Mouse (Mus musculus): Measurements from ENCODE around the gene Ctps2. TPM values are rescaled to one million over a fixed set of nuclear protein-coding genes. Genes with fewer than 3 reads are reported as not detected.
A peak's percentile ranks its signal among the peaks of the same experiment; 100 is the strongest.

The Ctps2 gene
- total and polyA plus RNA-seq, 3 experiments: 22.3 to 26.4 (median 23.3) TPM

DNA sequence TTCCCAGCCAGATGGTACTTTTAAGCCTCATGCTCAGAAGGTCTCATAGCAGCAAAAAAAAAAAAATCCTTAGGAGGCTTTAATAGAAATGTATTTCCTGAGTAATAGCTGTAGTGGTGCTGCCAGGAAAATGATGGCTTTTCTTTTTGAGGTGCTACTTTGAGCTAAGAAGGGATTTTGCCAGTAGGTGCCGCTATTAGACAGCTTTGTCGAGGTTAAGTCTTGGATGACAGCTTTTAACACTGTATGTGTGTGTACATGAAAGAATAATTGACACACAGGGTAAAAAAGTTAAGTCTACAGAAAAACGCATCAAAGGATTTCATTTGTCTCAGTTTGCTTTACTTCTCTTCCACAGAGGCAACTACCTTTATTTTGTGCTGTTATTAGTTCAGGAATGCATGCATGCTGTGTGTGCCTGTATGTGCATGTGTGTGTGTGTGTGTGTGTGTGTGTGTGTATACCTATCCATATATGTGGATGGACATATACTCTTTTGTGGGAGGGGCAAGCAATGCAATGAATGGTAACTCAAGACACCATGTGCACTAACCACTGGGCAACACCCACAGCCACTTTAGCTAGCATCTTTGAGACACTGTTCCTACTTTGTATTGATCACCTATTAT, 48.9 kb downstream of the Ctps2 start:
- no peaks in the 10 kb centered on the region for H3K4me1 ChIP-seq (ENCODE audit: control insufficient read depth in 1 of 2, insufficient read depth in 2 of 2)
- DNase-seq (ENCODE audit: extremely low read depth): peak; percentile 44
- dilution Hi-C loops (cut with MboI; ENCODE audit: extremely low pct_ligation_motif_present, extremely low pct_unique_long_range_greater_than_20kb, low sequenced_read_pairs): no loop called here

DNA sequence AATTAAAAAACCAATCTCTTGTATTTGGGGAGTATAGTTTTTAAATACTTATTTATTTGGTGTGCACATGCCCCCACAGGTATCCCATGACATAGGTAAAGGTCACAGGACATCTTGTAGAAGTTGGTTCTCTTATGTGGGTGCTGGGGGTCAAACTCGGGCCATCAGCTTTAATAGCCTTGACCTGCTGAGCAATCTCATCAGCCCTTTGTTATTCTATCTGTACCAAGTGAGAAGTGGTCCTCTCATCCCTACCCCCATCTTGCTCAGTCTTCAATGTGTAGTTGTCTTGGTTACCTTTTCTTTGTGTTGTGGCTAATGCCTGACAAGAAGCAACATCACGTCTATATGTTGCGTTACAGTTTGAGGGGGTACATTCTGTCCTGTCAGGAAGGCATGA, 56.9 kb downstream of the Ctps2 start:
- Histone ChIP-seq H3K9me3 (replicated peaks; ENCODE audit: low read length) (no peaks in the 10 kb centered on the region), H3K9ac (ENCODE audit: insufficient read depth, low read depth) (no peak overlapping the region), H3K4me3 (replicated peaks in 1 of 3; ENCODE audit: low read depth in 2 of 3, low read length in 2 of 3, poor library complexity in 1 of 3) (no peak overlapping the region), H3K79me2 (replicated peaks; ENCODE audit: control insufficient read depth, extremely low read depth, insufficient read depth, poor library complexity, severe bottlenecking) (no peaks in the 10 kb centered on the region), H3K36me3 (replicated peaks in 1 of 2; ENCODE audit: control insufficient read depth in 1 of 2, insufficient read depth in 1 of 2, low read length in 1 of 2) (peaks cover 0 to 7% of the 10 kb centered on the region in 2 experiments), H3K4me1 (ENCODE audit: control insufficient read depth in 1 of 2, insufficient read depth in 2 of 2) (no peaks in the 10 kb centered on the region), H3K27me3 (replicated peaks) (no peaks in the 10 kb centered on the region), H3K4me2 (ENCODE audit: insufficient read depth, low read depth, poor library complexity, severe bottlenecking) (no peak overlapping the region), H3K27ac (ENCODE audit: insufficient read depth, low read depth) (no peak overlapping the region)
- DNase-seq (ENCODE audit: extremely low read depth): no peak
- dilution Hi-C loops (cut with MboI; ENCODE audit: extremely low pct_ligation_motif_present, extremely low pct_unique_long_range_greater_than_20kb, low sequenced_read_pairs) (no loop called here), in situ Hi-C loops (cut with MboI; ENCODE audit: low pct_ligation_motif_present, low pct_unique_long_range_greater_than_20kb, low sequenced_read_pairs) (no loop called here)
- no peak for TF ChIP-seq MEF2A (IDR thresholded peaks at IDR 0.05; ENCODE audit: borderline replicate concordance, low read depth, low read length)
- TF ChIP-seq RAD21 (IDR thresholded peaks at IDR 0.05; ENCODE audit: low read depth, low read length): no peak
- no peak for TF ChIP-seq ZC3H11A (IDR thresholded peaks at IDR 0.05; ENCODE audit: low read depth, low read length)
- no peak for TF ChIP-seq RCOR1 (conservative IDR thresholded peaks at IDR 0.05; ENCODE audit: low read depth, low read length)
- TF ChIP-seq ZNF384 (IDR thresholded peaks at IDR 0.05; ENCODE audit: low read depth, low read length): no peak
- no peak for TF ChIP-seq ZMIZ1 (IDR thresholded peaks at IDR 0.05; ENCODE audit: low read depth, low read length)
- no peak for TF ChIP-seq CHD1 (IDR thresholded peaks at IDR 0.05; ENCODE audit: low read depth, low read length)
- no peak for TF ChIP-seq IRF4 (IDR thresholded peaks at IDR 0.05; ENCODE audit: low read depth, low read length)
- TF ChIP-seq MYC (IDR thresholded peaks at IDR 0.05; ENCODE audit: low read depth, low read length): no peak
- no peak for TF ChIP-seq USF1 (IDR thresholded peaks at IDR 0.05; ENCODE audit: low read depth, low read length)
- no peak for TF ChIP-seq MAFK (IDR thresholded peaks at IDR 0.05; ENCODE audit: insufficient replicate concordance, low read length)

More for the DNA sequence above, 48.9 kb downstream of the Ctps2 start:
- no peaks in the 10 kb centered on the region for H3K79me2 ChIP-seq (replicated peaks; ENCODE audit: control insufficient read depth, extremely low read depth, insufficient read depth, poor library complexity, severe bottlenecking)
- peaks cover 0 to 5% of the 10 kb centered on the region in 2 experiments for H3K36me3 ChIP-seq (replicated peaks in 1 of 2; ENCODE audit: control insufficient read depth in 1 of 2, insufficient read depth in 1 of 2, low read length in 1 of 2)
- no peaks in the 10 kb centered on the region for H3K9me3 ChIP-seq (replicated peaks; ENCODE audit: low read length)
- H3K27ac ChIP-seq (ENCODE audit: insufficient read depth, low read depth): no peak overlapping the region
- H3K27me3 ChIP-seq (replicated peaks): no peaks in the 10 kb centered on the region
- H3K4me3 ChIP-seq (replicated peaks in 1 of 3; ENCODE audit: low read depth in 2 of 3, low read length in 2 of 3, poor library complexity in 1 of 3): no peak overlapping the region
- TF ChIP-seq EP300 (IDR thresholded peaks at IDR 0.05; ENCODE audit: low read length) (no peak), MEF2A (IDR thresholded peaks at IDR 0.05; ENCODE audit: borderline replicate concordance, low read depth, low read length) (no peak), RAD21 (IDR thresholded peaks at IDR 0.05; ENCODE audit: low read depth, low read length) (peak; percentile 78), E2F4 (IDR thresholded peaks at IDR 0.05; ENCODE audit: insufficient replicate concordance, low read depth, low read length) (no peak), SMC3 (IDR thresholded peaks at IDR 0.05; ENCODE audit: low read depth, low read length) (peak; percentile 49), CTCF (conservative IDR thresholded peaks at IDR 0.05 in 1 of 2, IDR thresholded peaks at IDR 0.05 in 1 of 2; ENCODE audit: low read depth in 2 of 2, low read length in 2 of 2) (peak; percentile 25 to 69; a peak in 3 of 4 replicates)
- H3K9ac ChIP-seq (ENCODE audit: insufficient read depth, low read depth): no peak overlapping the region
- in situ Hi-C loops (cut with MboI; ENCODE audit: low pct_ligation_motif_present, low pct_unique_long_range_greater_than_20kb, low sequenced_read_pairs): no loop called here
- H3K4me2 ChIP-seq (ENCODE audit: insufficient read depth, low read depth, poor library complexity, severe bottlenecking): no peak overlapping the region

Measured in CH12.LX (cell line).